Mouse (Mus musculus) forebrain, embryonic 14.5 days (tissue): Measurements from ENCODE around the gene Zfp78. TPM values are rescaled to one million over a fixed set of nuclear protein-coding genes. Genes with fewer than 3 reads are reported as not detected.

Experiments used
- ATAC-seq: fragments of 200-750 bp; cut with Nextera tagmentation; 2 replicates; pipeline ENCODE4 v1.8.0; 2017; ENCODE audit warnings: mild to moderate bottlenecking, moderate library complexity
- DNase-seq: peaks from one replicate; pipeline ENCODE4 v3.0.0-alpha.2; 2015; ENCODE audit warnings: low spot score
- H3K27ac ChIP-seq: fragments of 300-500 bp; sonication (generic); 2 replicates; pipeline ENCODE4 v1.5.1; 2014; ENCODE audit warnings: low read depth, mild to moderate bottlenecking, control low read depth, low read length, moderate library complexity
- H3K27me3 ChIP-seq: fragments of 300-500 bp; sonication (generic); replicated peaks from 2 replicates; pipeline ENCODE4 v1.6.1; 2014; ENCODE audit warnings: low read length, control low read depth, mixed read lengths; ENCODE audit not compliant: control insufficient read depth, insufficient read depth
- H3K36me3 ChIP-seq: fragments of 300-500 bp; sonication (generic); 2 replicates; pipeline ENCODE4 v1.6.1; 2014; ENCODE audit warnings: low read length, control low read depth; ENCODE audit not compliant: control insufficient read depth, insufficient read depth
- H3K4me1 ChIP-seq: fragments of 300-500 bp; sonication (generic); 2 replicates; pipeline ENCODE4 v1.6.1; 2014; ENCODE audit warnings: antibody characterized with exemption, low read length, control low read depth; ENCODE audit not compliant: control insufficient read depth, insufficient read depth
- H3K4me2 ChIP-seq: fragments of 300-500 bp; sonication (generic); 2 replicates; pipeline ENCODE4 v1.6.1; 2014; ENCODE audit warnings: mild to moderate bottlenecking, control low read depth, low read length
- H3K4me3 ChIP-seq: fragments of 300-500 bp; sonication (generic); 2 replicates; pipeline ENCODE4 v1.5.1; 2014; ENCODE audit warnings: low read depth, low read length, control low read depth
- H3K9ac ChIP-seq: fragments of 300-500 bp; sonication (generic); 2 replicates; pipeline ENCODE4 v1.6.1; 2014; ENCODE audit warnings: mild to moderate bottlenecking, low read length, control low read depth, moderate library complexity
- H3K9me3 ChIP-seq: fragments of 300-500 bp; sonication (generic); replicated peaks from 2 replicates; pipeline ENCODE4 v1.6.1; 2016; ENCODE audit warnings: low read length, control low read depth, mixed read lengths; ENCODE audit not compliant: control insufficient read depth
- WGBS: fragments of 180-500 bp; shearing (Covaris S2); extraction: QIAGEN DNeasy Blood & Tissue Kit; methylation state at CpG from one replicate; pipeline ENCODE4 v1.1.7; 2014; 5-methylcytosine and 5-hydroxymethylcytosine counted together
- polyA plus RNA-seq: library from polyadenylated mRNA; unstranded; fragments of >200 nt; fragmentation: Nextera tagmentation; extraction: Ambion mirVana; gene quantifications from 2 replicates; pipeline ENCODE4 v1.2.1, GENCODE M21; 2014

Gene Zfp78
- polyA plus RNA-seq, result 4.5 and 5.9 TPM in 2 replicates

- peak within 1 kb of the TSS; percentile 94 for H3K27ac ChIP-seq
- H3K4me3 ChIP-seq, result peak within 1 kb of the TSS; percentile 41
- H3K9ac ChIP-seq, result peak within 1 kb of the TSS; percentile 60
- H3K4me2 ChIP-seq, result peak within 1 kb of the TSS; percentile 58
- DNase-seq (peak; percentile 98), ATAC-seq (peak; percentile 84)
- no peaks in the 10 kb centered on the region for H3K9me3 ChIP-seq
- no peaks in the 10 kb centered on the region for H3K27me3 ChIP-seq
- WGBS, result under 1% methylated on average over 23 of the region's 23 CpGs
- H3K4me1 ChIP-seq, result peaks cover 6% of the 10 kb centered on the region; the same call in 1 of the 2 replicates
- no peaks in the 10 kb centered on the region for H3K36me3 ChIP-seq
Measured at GRCm38 (mm10) chr7:6363047-6363488, at the start of gene Zfp78. Zfp78 (plus strand) TSS chr7:6363280.

GRCm38 (mm10) chr7:6330458-6331232, 32.4 kb upstream of the Zfp78 start:
- H3K4me1 ChIP-seq, result no peaks in the 10 kb centered on the region; the same call in 1 of the 2 replicates

GRCm38 (mm10) chr7:6331233-6331956, 31.7 kb upstream of the Zfp78 start, which contains the start of gene Zfp583:
Zfp583 (minus strand) TSS chr7:6331285.
- peaks cover 6% of the 10 kb centered on the region for H3K36me3 ChIP-seq
- no peaks in the 10 kb centered on the region; the same call in 1 of the 2 replicates for H3K4me1 ChIP-seq
- H3K4me2 ChIP-seq, result peak within 1 kb of the TSS; percentile 65
- DNase-seq (peak; percentile 97), ATAC-seq (peak; percentile 96)
- peak within 1 kb of the TSS; percentile 85 for H3K27ac ChIP-seq
- H3K4me3 ChIP-seq, result peak within 1 kb of the TSS; percentile 43
- 5% methylated on average over 31 of the region's 31 CpGs for WGBS
- peak within 1 kb of the TSS; percentile 82 for H3K9ac ChIP-seq
- no peaks in the 10 kb centered on the region for H3K9me3 ChIP-seq
- no peaks in the 10 kb centered on the region for H3K27me3 ChIP-seq

More at GRCm38 (mm10) chr7:6330458-6331232, 32.4 kb upstream of the Zfp78 start:
- WGBS, result 15% methylated on average over 23 of the region's 23 CpGs
- peak overlapping the region; percentile 65 for H3K4me2 ChIP-seq
- H3K9me3 ChIP-seq, result no peaks in the 10 kb centered on the region
- H3K9ac ChIP-seq, result peak overlapping the region; percentile 82
- H3K27me3 ChIP-seq, result no peaks in the 10 kb centered on the region
- H3K36me3 ChIP-seq, result peaks cover 12% of the 10 kb centered on the region
- H3K27ac ChIP-seq, result peak overlapping the region; percentile 85
- ATAC-seq (peak; percentile 83), DNase-seq (peak; percentile 35)
- peak overlapping the region; percentile 43 for H3K4me3 ChIP-seq

- H3K4me2 ChIP-seq, result no peak overlapping the region
- no peak overlapping the region for H3K27ac ChIP-seq
- H3K4me1 ChIP-seq, result no peaks in the 10 kb centered on the region
- 81% methylated on average over 5 of the region's 5 CpGs for WGBS
- no peak overlapping the region for H3K4me3 ChIP-seq
- H3K36me3 ChIP-seq, result no peaks in the 10 kb centered on the region
- H3K9ac ChIP-seq, result no peak overlapping the region
- no peaks in the 10 kb centered on the region for H3K27me3 ChIP-seq
- no peak for ATAC-seq
- no peaks in the 10 kb centered on the region for H3K9me3 ChIP-seq
- DNase-seq, result no peak
Measured at GRCm38 (mm10) chr7:6339865-6340264, 23.2 kb upstream of the Zfp78 start.

- Histone ChIP-seq H3K9me3 (no peaks in the 10 kb centered on the region), H3K9ac (peak within 1 kb of the TSS; percentile 53; the same call in 1 of the 2 replicates), H3K4me2 (peak within 1 kb of the TSS; percentile 40), H3K4me1 (no peaks in the 10 kb centered on the region), H3K27me3 (no peaks in the 10 kb centered on the region), H3K4me3 (peak within 1 kb of the TSS; percentile 44), H3K36me3 (no peaks in the 10 kb centered on the region), H3K27ac (peak within 1 kb of the TSS; percentile 34; the same call in 1 of the 2 replicates)
- under 1% methylated on average over 26 of the region's 26 CpGs for WGBS
- ATAC-seq (peak; percentile 95), DNase-seq (peak; percentile 95)
Measured at GRCm38 (mm10) chr7:6343501-6344071, 19.5 kb upstream of the Zfp78 start, which contains the start of gene Gm3854. Gm3854 (plus strand) TSS chr7:6343759.

- H3K4me2 ChIP-seq, result peak overlapping the region; percentile 40
- peak overlapping the region; percentile 53; the same call in 1 of the 2 replicates for H3K9ac ChIP-seq
- ATAC-seq (peak; percentile 22; the same call in 1 of the 2 replicates), DNase-seq (no peak)
- no peaks in the 10 kb centered on the region for H3K36me3 ChIP-seq
- H3K4me1 ChIP-seq, result no peaks in the 10 kb centered on the region
- peak overlapping the region; percentile 44 for H3K4me3 ChIP-seq
- 32% methylated on average over 10 of the region's 10 CpGs for WGBS
- no peaks in the 10 kb centered on the region for H3K27me3 ChIP-seq
- H3K27ac ChIP-seq, result no peak overlapping the region
- no peaks in the 10 kb centered on the region for H3K9me3 ChIP-seq
Measured at GRCm38 (mm10) chr7:6344124-6344523, 19.0 kb upstream of the Zfp78 start.

GRCm38 (mm10) chr7:6358121-6358520, 5.0 kb upstream of the Zfp78 start:
- no peak overlapping the region for H3K27ac ChIP-seq
- WGBS, result 69% methylated on average over 2 of the region's 2 CpGs
- no peak overlapping the region for H3K9ac ChIP-seq
- no peak for DNase-seq
- H3K27me3 ChIP-seq, result no peaks in the 10 kb centered on the region
- no peak overlapping the region for H3K4me3 ChIP-seq
- H3K4me2 ChIP-seq, result no peak overlapping the region
- no peak for ATAC-seq
- H3K4me1 ChIP-seq, result no peaks in the 10 kb centered on the region
- H3K9me3 ChIP-seq, result no peaks in the 10 kb centered on the region
- H3K36me3 ChIP-seq, result peaks cover 17% of the 10 kb centered on the region; the same call in 1 of the 2 replicates

GRCm38 (mm10) chr7:6358937-6359590, 4.0 kb upstream of the Zfp78 start:
- peak; percentile 91 for DNase-seq
- WGBS, result 53% methylated on average over 10 of the region's 10 CpGs
- no peaks in the 10 kb centered on the region for H3K27me3 ChIP-seq
- H3K9me3 ChIP-seq, result no peaks in the 10 kb centered on the region
- peaks cover 6% of the 10 kb centered on the region; the same call in 1 of the 2 replicates for H3K4me1 ChIP-seq
- H3K27ac ChIP-seq, result peak overlapping the region; percentile 40; the same call in 1 of the 2 replicates
- 0 out of 2 replicates have a peak, but pooled peaks cover 8% of the 10 kb centered on the region for H3K36me3 ChIP-seq
- no peak overlapping the region for H3K4me2 ChIP-seq
- ATAC-seq, result no peak
- H3K9ac ChIP-seq, result no peak overlapping the region
- no peak overlapping the region for H3K4me3 ChIP-seq
